ENCODE assay signal across 8 mouse cellular contexts in the genomic region with DNA sequence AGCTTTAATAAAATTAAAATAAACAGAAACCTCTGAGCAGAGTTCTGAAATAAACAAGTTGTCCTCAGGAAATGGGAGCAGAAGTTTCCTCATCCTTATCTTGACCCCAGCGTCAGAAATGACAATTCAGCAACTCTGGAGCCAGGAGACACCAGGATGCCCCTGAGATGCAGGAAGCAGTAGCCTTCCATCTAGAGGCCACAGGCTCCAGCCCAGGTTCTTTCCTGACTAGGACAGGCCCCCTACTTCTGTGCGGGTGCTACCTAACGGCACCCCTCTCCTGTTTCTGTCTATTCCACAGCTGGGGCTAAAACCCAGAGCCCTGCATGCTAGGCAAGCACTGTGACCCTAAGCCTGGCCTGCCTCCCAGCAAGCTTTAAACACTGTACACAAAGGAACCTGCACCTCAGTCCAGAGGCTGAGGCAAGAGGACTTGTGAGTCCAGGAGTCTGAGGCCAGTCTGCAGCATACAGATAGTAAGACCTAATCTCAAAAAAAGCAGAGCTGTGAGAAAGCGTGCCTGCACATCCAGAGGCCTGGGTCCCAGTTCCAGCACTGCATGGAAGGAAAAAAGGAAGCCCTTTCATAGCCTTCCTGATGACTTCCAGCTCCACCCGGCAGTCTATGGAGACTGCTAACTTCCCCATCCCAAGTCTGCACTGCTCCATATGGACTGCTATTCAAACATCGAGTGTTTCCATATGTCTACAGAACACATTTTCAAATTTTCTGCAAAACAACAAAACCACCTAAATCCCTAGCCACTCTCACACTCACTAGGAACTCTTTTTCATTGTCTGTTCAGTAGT. TPM values are rescaled to one million over a fixed set of nuclear protein-coding genes. Genes with fewer than 3 reads are reported as not detected.
DNase-seq lines count a peak whose midpoint lies in the region; ATAC-seq lines count a peak whose summit lies in the region.

No protein-coding gene starts in this region.

- H3K4me2 ChIP-seq in kidney, embryonic 14.5 days (replicated peaks; ENCODE audit: low read depth, low read length), result no peak overlapping the region
- no peak overlapping the region for H3K4me2 ChIP-seq in liver, embryonic 12.5 days
- H3K4me2 ChIP-seq in stomach, embryonic 16.5 days (ENCODE audit: low read depth, low read length), result no peak overlapping the region

- peaks cover 17% of the 10 kb centered on the region; the same call in 1 of the 2 replicates for H3K4me1 ChIP-seq in kidney, embryonic 14.5 days (ENCODE audit: control insufficient read depth, insufficient read depth, low read length)
- H3K4me1 ChIP-seq in liver, embryonic 12.5 days, result peaks cover 43% of the 10 kb centered on the region
- 0 out of 2 replicates have a peak, but pooled peaks cover 2% of the 10 kb centered on the region for H3K4me1 ChIP-seq in stomach, embryonic 16.5 days (ENCODE audit: control insufficient read depth, insufficient read depth, low read length)

- no peak for ATAC-seq in kidney, embryonic 14.5 days (ENCODE audit: low FRiP score, low TSS enrichment)
- ATAC-seq in liver, embryonic 12.5 days, result peak; percentile 52; the same call in 1 of the 2 replicates
- ATAC-seq in stomach, embryonic 16.5 days (ENCODE audit: insufficient read depth, low FRiP score), result no peak

- intact Hi-C loops in heart, postnatal 36 days (cut with DNase I), result no loop called here

- DNase-seq in kidney, adult 11 months, result peak; percentile 54
- peak; percentile 18 to 51 for DNase-seq in heart, postnatal 36 days
- DNase-seq in layer of hippocampus, adult 9-11 months, result no peak
- no peak for DNase-seq in ovary, postnatal 10 days (ENCODE audit: low spot score)
- DNase-seq in thymus, postnatal 25 days, result no peak

- no peaks in the 10 kb centered on the region for H3K9me3 ChIP-seq in kidney, embryonic 14.5 days (ENCODE audit: control insufficient read depth, low read length)
- H3K9me3 ChIP-seq in liver, embryonic 12.5 days (replicated peaks), result no peaks in the 10 kb centered on the region
- H3K9me3 ChIP-seq in stomach, embryonic 16.5 days (replicated peaks; ENCODE audit: control insufficient read depth, low read length), result no peaks in the 10 kb centered on the region

- no peak overlapping the region for H3K27ac ChIP-seq in kidney, embryonic 14.5 days (ENCODE audit: low read depth, low read length)
- H3K27ac ChIP-seq in liver, embryonic 12.5 days, result peak overlapping the region; percentile 67
- peak overlapping the region; percentile 55 for H3K27ac ChIP-seq in stomach, embryonic 16.5 days (ENCODE audit: low read length)

- H3K27me3 ChIP-seq in kidney, embryonic 14.5 days (ENCODE audit: control insufficient read depth, insufficient read depth, low read length), result no peaks in the 10 kb centered on the region
- no peaks in the 10 kb centered on the region for H3K27me3 ChIP-seq in liver, embryonic 12.5 days (replicated peaks)
- no peaks in the 10 kb centered on the region for H3K27me3 ChIP-seq in stomach, embryonic 16.5 days (ENCODE audit: control insufficient read depth, insufficient read depth, low read length)

- H3K36me3 ChIP-seq in kidney, embryonic 14.5 days (ENCODE audit: control insufficient read depth, insufficient read depth, low read length), result no peaks in the 10 kb centered on the region
- H3K36me3 ChIP-seq in liver, embryonic 12.5 days, result peaks cover 7% of the 10 kb centered on the region; the same call in 1 of the 2 replicates
- no peaks in the 10 kb centered on the region for H3K36me3 ChIP-seq in stomach, embryonic 16.5 days (ENCODE audit: control insufficient read depth, insufficient read depth, low read length)

- H3K4me3 ChIP-seq in kidney, embryonic 14.5 days (ENCODE audit: low read length), result no peak overlapping the region
- H3K4me3 ChIP-seq in liver, embryonic 12.5 days, result no peak overlapping the region
- no peak overlapping the region for H3K4me3 ChIP-seq in stomach, embryonic 16.5 days (replicated peaks; ENCODE audit: low read length)

- 70% methylated on average over 6 of the region's 6 CpGs for WGBS in kidney, embryonic 14.5 days
- 32% methylated on average over 6 of the region's 6 CpGs for WGBS in liver, embryonic 12.5 days (ENCODE audit: insufficient replicate concordance)
- WGBS in stomach, embryonic 16.5 days, result 58% methylated on average over 6 of the region's 6 CpGs

- H3K9ac ChIP-seq in kidney, embryonic 14.5 days (ENCODE audit: low read depth, low read length), result no peak overlapping the region
- H3K9ac ChIP-seq in liver, embryonic 12.5 days, result no peak overlapping the region
- H3K9ac ChIP-seq in stomach, embryonic 16.5 days (ENCODE audit: low read length), result peak overlapping the region; percentile 48; the same call in 1 of the 2 replicates

RNA-seq across cellular contexts. Expression of a gene that starts 18.4 kb away (rescaled TPM):
- 10.5 and 12.9 TPM in 2 replicates for polyA plus RNA-seq in kidney, embryonic 14.5 days (2014; fragmentation: Nextera tagmentation; extraction: Ambion mirVana)
- 10 to 100 TPM; 14.0 to 19.6 TPM for total RNA-seq in heart, postnatal 36 days (2021)
- 11.9 and 14.0 TPM in 2 replicates for polyA plus RNA-seq in liver, embryonic 12.5 days (2016; fragmentation: Nextera tagmentation; extraction: Ambion mirVana)
- polyA plus RNA-seq in stomach, embryonic 16.5 days (2015; fragmentation: Nextera tagmentation; extraction: Ambion mirVana), result 17.9 and 19.3 TPM in 2 replicates

RNA-seq across cellular contexts. Expression of a gene that starts 39.0 kb away (rescaled TPM):
- 19.5 and 22.0 TPM in 2 replicates for polyA plus RNA-seq in kidney, embryonic 14.5 days (2014; fragmentation: Nextera tagmentation; extraction: Ambion mirVana)
- total RNA-seq in heart, postnatal 36 days (2021), result 10 to 100 TPM; 10.5 to 11.0 TPM
- 12.0 and 14.7 TPM in 2 replicates for polyA plus RNA-seq in liver, embryonic 12.5 days (2016; fragmentation: Nextera tagmentation; extraction: Ambion mirVana)
- 16.0 and 17.2 TPM in 2 replicates for polyA plus RNA-seq in stomach, embryonic 16.5 days (2015; fragmentation: Nextera tagmentation; extraction: Ambion mirVana)

RNA-seq across cellular contexts. Expression of a gene that starts 48.5 kb away (rescaled TPM):
- 139 and 188 TPM in 2 replicates for polyA plus RNA-seq in kidney, embryonic 14.5 days (2014; fragmentation: Nextera tagmentation; extraction: Ambion mirVana)
- 10 to 100 TPM; 89.8 to 97.7 TPM for total RNA-seq in heart, postnatal 36 days (2021)
- polyA plus RNA-seq in liver, embryonic 12.5 days (2016; fragmentation: Nextera tagmentation; extraction: Ambion mirVana), result 217 and 229 TPM in 2 replicates
- polyA plus RNA-seq in stomach, embryonic 16.5 days (2015; fragmentation: Nextera tagmentation; extraction: Ambion mirVana), result 64.3 and 72.7 TPM in 2 replicates

RNA-seq across cellular contexts. Expression of a gene that starts 49.2 kb away (rescaled TPM):
- 53.7 and 61.4 TPM in 2 replicates for polyA plus RNA-seq in kidney, embryonic 14.5 days (2014; fragmentation: Nextera tagmentation; extraction: Ambion mirVana)
- 10 to 100 TPM in 1 of 2 experiments, 1 to 10 TPM in 1; 8.9 to 10.2 TPM for total RNA-seq in heart, postnatal 36 days (2021)
- 34.6 and 36.3 TPM in 2 replicates for polyA plus RNA-seq in liver, embryonic 12.5 days (2016; fragmentation: Nextera tagmentation; extraction: Ambion mirVana)
- polyA plus RNA-seq in stomach, embryonic 16.5 days (2015; fragmentation: Nextera tagmentation; extraction: Ambion mirVana), result 37.0 and 38.4 TPM in 2 replicates

RNA-seq across cellular contexts. Expression of a gene that starts 49.3 kb away (rescaled TPM):
- 37.0 and 47.4 TPM in 2 replicates for polyA plus RNA-seq in kidney, embryonic 14.5 days (2014; fragmentation: Nextera tagmentation; extraction: Ambion mirVana)
- total RNA-seq in heart, postnatal 36 days (2021), result 10 to 100 TPM in 1 of 2 experiments, 1 to 10 TPM in 1; 9.6 to 10.6 TPM
- polyA plus RNA-seq in liver, embryonic 12.5 days (2016; fragmentation: Nextera tagmentation; extraction: Ambion mirVana), result 31.0 and 33.6 TPM in 2 replicates
- polyA plus RNA-seq in stomach, embryonic 16.5 days (2015; fragmentation: Nextera tagmentation; extraction: Ambion mirVana), result 37.4 and 38.6 TPM in 2 replicates

Comparison
In these comparisons a context has a peak if more than half of its experiments do, and no peak if none do; other contexts are left out.
1. DNase-seq: peak in kidney, adult 11 months (single experiment) and heart, postnatal 36 days (2 of 2); none in layer of hippocampus, adult 9-11 months (single experiment), ovary, postnatal 10 days (single experiment) and thymus, postnatal 25 days (single experiment).